Mouse (Mus musculus): ENCODE data around the gene Mettl23. TPM values are rescaled to one million over a fixed set of nuclear protein-coding genes. Genes with fewer than 3 reads are reported as not detected.
"Not testable (repeated sequence)": the region's sequence is repeated elsewhere in the genome, so short reads cannot be mapped to it uniquely, and the experiment has no call there.

The Mettl23 gene
- total and polyA plus RNA-seq, 2 experiments, result 21.0 to 31.7 TPM

- WGBS, result 90% methylated on average over 12 of the region's 12 CpGs
- Histone ChIP-seq H3K27me3 (ENCODE audit: control insufficient read depth, insufficient read depth, low read length) (no peaks in the 10 kb centered on the region), H3K79me2 (ENCODE audit: control insufficient read depth, insufficient read depth, low read length) (no peaks in the 10 kb centered on the region), H3K36me3 (ENCODE audit: control insufficient read depth, insufficient read depth, low read length) (no peaks in the 10 kb centered on the region), H3K27ac (replicated peaks; ENCODE audit: insufficient read depth, low read depth, low read length) (no peak overlapping the region), H3K9ac (ENCODE audit: low read depth, low read length) (no peak overlapping the region), H3K4me1 (ENCODE audit: control insufficient read depth, insufficient read depth, low read length) (no peaks in the 10 kb centered on the region), H3K4me3 (ENCODE audit: insufficient read depth, low read depth, low read length) (no peak overlapping the region)
- no peak for DNase-seq (ENCODE audit: extremely low read depth, low read depth, low spot score)
- TF ChIP-seq CTCF (IDR thresholded peaks at IDR 0.05; ENCODE audit: low read depth, low read length) (no peak), POLR2A (IDR thresholded peaks at IDR 0.05; ENCODE audit: extremely low read depth, insufficient read depth, low read length) (no peak)
These were observed 56.2 kb downstream of the Mettl23 start for GRCm38 (mm10) chr11:116899247-116899646.

DNA sequence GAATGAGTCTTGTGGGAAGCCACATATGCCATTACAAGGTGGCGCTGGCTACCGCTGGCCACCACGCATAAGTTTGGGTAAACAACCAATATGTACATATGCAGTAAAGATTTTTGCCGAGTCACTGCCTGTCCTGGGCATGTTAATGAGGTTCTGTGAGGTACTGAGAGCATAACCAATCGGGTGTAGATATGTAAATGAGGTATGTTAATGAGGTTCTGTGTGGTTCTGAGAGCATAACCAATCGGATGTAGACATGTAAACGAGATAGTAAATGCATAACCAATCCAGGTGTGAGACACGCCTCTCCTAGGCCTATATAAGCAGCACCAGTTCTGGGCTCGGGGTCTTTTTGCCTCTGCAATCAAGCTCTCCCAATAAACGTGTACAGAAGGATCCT lies 59.5 kb downstream of the Mettl23 start:
- 87% methylated on average over 10 of the region's 10 CpGs for WGBS
- not testable (repeated sequence) for DNase-seq (ENCODE audit: extremely low read depth, low read depth, low spot score); H3K27me3 ChIP-seq (ENCODE audit: control insufficient read depth, insufficient read depth, low read length); H3K79me2 ChIP-seq (ENCODE audit: control insufficient read depth, insufficient read depth, low read length); H3K9ac ChIP-seq (ENCODE audit: low read depth, low read length); H3K27ac ChIP-seq (replicated peaks; ENCODE audit: insufficient read depth, low read depth, low read length); H3K36me3 ChIP-seq (ENCODE audit: control insufficient read depth, insufficient read depth, low read length); H3K4me3 ChIP-seq (ENCODE audit: insufficient read depth, low read depth, low read length); H3K4me1 ChIP-seq (ENCODE audit: control insufficient read depth, insufficient read depth, low read length)

Other genes with a start within 250 kb of the Mettl23 start
- gene Rhbdf2, start 216.3 kb upstream of the Mettl23 start, total RNA-seq (2014; rRNA removed), result 3.1 and 4.1 TPM in 2 replicates
- gene Rhbdf2, start 216.3 kb upstream of the Mettl23 start, polyA plus RNA-seq (2012; rRNA removed), result 15.0 and 17.8 TPM in 2 replicates
- 0.27 TPM in 1 of 2 replicates, not detected in the other for gene Prcd, start 189.7 kb upstream of the Mettl23 start, total RNA-seq (2014; rRNA removed)
- not detected in 2 replicates for gene Prcd, start 189.7 kb upstream of the Mettl23 start, polyA plus RNA-seq (2012; rRNA removed)
- 2.6 and 4.8 TPM in 2 replicates for gene Cygb, start 189.0 kb upstream of the Mettl23 start, total RNA-seq (2014; rRNA removed)
- gene Cygb, start 189.0 kb upstream of the Mettl23 start, polyA plus RNA-seq (2012; rRNA removed), result 5.6 and 6.1 TPM in 2 replicates
- not detected in 2 replicates for gene St6galnac1, start 67.8 kb upstream of the Mettl23 start, total RNA-seq (2014; rRNA removed)
- gene St6galnac1, start 67.8 kb upstream of the Mettl23 start, polyA plus RNA-seq (2012; rRNA removed), result not detected in 2 replicates
- 1.4 and 1.7 TPM in 2 replicates for gene Mxra7, start 15.2 kb upstream of the Mettl23 start, total RNA-seq (2014; rRNA removed)
- gene Mxra7, start 15.2 kb upstream of the Mettl23 start, polyA plus RNA-seq (2012; rRNA removed), result 3.2 and 3.4 TPM in 2 replicates
- 17.8 and 18.2 TPM in 2 replicates for gene Jmjd6, start 171 bp downstream of the Mettl23 start, total RNA-seq (2014; rRNA removed)
- 12.2 and 12.3 TPM in 2 replicates for gene Jmjd6, start 171 bp downstream of the Mettl23 start, polyA plus RNA-seq (2012; rRNA removed)
- 5.1 and 9.1 TPM in 2 replicates for gene Mfsd11, start 9.2 kb downstream of the Mettl23 start, total RNA-seq (2014; rRNA removed)
- gene Mfsd11, start 9.2 kb downstream of the Mettl23 start, polyA plus RNA-seq (2012; rRNA removed), result 11.9 and 16.6 TPM in 2 replicates
- gene Srsf2, start 9.8 kb downstream of the Mettl23 start, total RNA-seq (2014; rRNA removed), result 50.6 and 60.3 TPM in 2 replicates
- gene Srsf2, start 9.8 kb downstream of the Mettl23 start, polyA plus RNA-seq (2012; rRNA removed), result 206 and 250 TPM in 2 replicates
- gene Mgat5b, start 75.6 kb downstream of the Mettl23 start, total RNA-seq (2014; rRNA removed), result not detected in 2 replicates
- gene Mgat5b, start 75.6 kb downstream of the Mettl23 start, polyA plus RNA-seq (2012; rRNA removed), result not detected in 2 replicates